Mouse (Mus musculus) lung, postnatal 0 days (tissue): Measurements from ENCODE around the gene Dlg2.

Source experiments
- CTCF ChIP-seq: IDR thresholded peaks from 2 replicates; pipeline ENCODE4 v1.5.1; 2016; ENCODE audit warnings: antibody characterized with exemption, mild to moderate bottlenecking
- EP300 ChIP-seq: IDR thresholded peaks from 2 replicates; pipeline ENCODE4 v1.6.1; 2016; ENCODE audit warnings: antibody characterized with exemption, mild to moderate bottlenecking, control low read depth

- no peak for TF ChIP-seq CTCF
- TF ChIP-seq EP300 = no peak
Measured at GRCm38 (mm10) chr7:90461441-90461840, 15.0 kb upstream of the Dlg2 start.
